Mouse (Mus musculus): ENCODE results near the gene Atox1. TPM values are rescaled to one million over a fixed set of nuclear protein-coding genes. Genes with fewer than 3 reads are reported as not detected.
"Not testable (repeated sequence)": the region's sequence is repeated elsewhere in the genome, so short reads cannot be mapped to it uniquely, and the experiment has no call there.

Atox1 gene
- polyA plus RNA-seq, 1 experiment: 205 TPM

DNA sequence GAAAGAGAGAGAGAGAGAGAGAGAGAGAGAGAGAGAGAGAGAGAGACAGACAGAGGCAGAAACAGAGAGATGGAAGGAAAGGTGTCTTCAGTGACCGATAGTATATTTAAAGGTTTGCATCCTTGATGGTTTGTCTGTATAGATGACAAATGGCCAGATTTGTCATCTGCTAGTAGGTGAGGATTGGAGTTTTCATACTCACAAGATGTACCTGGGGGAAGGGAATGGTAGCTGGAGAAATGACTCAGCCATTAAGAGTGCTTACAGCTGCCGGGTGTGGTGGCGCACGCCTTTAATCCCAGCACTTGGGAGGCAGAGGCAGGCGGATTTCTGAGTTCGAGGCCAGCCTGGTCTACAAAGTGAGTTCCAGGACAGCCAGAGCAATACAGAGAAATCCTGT, 45.3 kb downstream of the Atox1 start:
- not testable (repeated sequence) for DNase-seq (ENCODE audit: extremely low spot score in 1 of 2, low spot score in 1 of 2)

DNA sequence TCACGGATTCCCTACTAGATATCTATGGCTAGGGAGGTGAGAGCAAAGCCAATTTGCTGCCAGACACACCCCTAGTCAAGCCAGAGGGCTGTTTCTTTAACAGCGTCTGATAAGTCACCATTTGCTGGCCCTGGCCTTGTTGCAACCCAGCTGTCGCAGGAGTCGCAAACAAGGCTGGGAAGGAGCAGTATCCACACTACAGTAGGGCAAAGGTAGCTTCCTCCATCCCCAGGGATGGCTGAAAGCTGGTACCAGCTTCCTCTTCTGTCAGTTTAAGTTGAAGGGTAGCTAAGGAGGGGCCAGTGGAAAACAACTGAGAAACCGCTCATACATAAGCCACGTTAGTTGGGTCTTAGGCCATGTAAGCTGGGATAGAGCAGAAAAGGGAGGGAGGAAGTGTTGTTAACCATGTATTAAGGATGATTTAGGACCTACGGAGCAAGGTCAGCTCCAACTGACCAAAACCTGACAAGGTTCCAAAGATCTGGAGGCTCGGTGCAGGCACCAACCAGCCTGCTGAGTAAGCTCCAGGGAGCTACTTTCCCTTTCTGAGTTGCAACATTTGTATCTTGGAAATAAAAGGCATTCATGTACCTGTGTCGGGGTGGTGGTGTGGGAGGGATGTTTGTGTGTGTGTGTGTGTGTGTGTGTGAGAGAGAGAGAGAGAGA, 45.9 kb downstream of the Atox1 start:
- no peak for DNase-seq (ENCODE audit: extremely low spot score in 1 of 2, low spot score in 1 of 2)

DNA sequence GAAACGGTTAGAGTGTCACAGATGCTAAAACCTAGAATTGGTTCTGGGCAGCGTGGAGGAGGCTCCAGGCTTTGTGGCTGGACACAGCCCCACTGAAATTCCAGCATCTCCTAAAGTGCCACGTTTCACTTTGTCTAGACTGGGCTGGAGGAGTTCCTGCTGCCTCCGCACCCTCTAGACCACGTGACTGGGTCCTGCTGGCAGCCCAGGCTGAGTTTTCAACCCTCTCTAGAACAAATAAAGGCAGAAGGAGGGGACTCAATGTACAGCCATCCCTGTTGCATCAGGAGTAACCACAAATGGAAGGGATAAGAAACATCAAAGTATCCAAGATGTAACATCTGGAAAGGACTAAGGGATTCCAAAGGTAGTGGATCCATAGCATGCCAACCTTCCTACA, 46.7 kb downstream of the Atox1 start:
- DNase-seq (ENCODE audit: extremely low spot score in 1 of 2, low spot score in 1 of 2): no peak

DNA sequence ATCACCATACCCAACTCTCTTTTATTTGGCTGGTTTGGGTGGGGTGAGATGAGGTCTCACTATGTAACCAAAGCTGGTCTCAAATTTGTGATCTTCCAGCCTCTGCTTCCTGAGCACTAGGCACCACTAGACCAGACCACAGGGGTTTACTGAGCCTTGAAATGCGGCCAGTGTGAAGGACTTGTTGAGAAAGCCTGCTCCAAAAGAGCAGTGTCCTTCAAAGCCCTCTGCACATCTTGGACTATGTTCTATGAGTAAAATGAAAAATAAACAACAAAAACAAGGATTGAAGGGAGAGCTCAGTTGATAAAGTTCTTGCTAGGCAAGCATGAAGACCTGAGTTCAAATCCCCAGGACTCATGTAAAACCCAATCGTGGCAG, 47.6 kb downstream of the Atox1 start:
- no peak for DNase-seq (ENCODE audit: extremely low spot score in 1 of 2, low spot score in 1 of 2)

DNA sequence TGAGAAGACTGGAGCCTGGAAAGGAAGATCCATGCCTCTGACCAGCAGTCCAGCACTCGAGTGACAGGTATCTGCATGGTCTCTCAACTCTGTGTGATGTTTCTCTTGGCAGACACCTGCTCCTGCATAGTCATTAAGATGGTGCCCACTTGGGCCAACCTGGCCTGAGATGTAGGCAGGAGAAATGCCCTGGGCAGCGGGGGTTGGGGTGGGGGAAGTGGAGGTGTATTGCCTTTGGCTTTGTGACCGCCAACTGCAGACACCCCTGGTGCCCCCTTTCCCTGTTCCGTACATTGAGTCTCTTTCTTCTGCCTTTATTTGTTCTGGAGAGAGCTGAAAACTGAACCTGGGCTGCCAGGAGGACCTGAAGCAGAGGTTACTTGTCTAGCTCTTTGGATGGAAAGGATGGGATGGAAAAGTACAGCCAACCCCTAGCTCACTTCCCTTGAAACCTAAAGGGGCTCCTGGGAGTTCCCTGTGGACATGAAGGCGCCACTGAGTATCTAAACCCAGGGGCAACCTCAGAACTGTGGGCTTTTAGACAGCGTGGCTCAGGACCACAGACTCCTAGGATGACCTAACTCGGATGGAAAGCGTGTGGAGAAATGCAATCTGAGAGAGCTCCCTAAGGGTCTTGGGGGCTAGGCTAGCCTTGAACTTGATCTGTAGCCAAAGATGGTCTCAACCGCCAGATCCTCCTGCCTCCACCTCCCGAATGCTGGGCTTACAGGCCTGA, 48.2 kb downstream of the Atox1 start:
- no peak for DNase-seq (ENCODE audit: extremely low spot score in 1 of 2, low spot score in 1 of 2)

DNA sequence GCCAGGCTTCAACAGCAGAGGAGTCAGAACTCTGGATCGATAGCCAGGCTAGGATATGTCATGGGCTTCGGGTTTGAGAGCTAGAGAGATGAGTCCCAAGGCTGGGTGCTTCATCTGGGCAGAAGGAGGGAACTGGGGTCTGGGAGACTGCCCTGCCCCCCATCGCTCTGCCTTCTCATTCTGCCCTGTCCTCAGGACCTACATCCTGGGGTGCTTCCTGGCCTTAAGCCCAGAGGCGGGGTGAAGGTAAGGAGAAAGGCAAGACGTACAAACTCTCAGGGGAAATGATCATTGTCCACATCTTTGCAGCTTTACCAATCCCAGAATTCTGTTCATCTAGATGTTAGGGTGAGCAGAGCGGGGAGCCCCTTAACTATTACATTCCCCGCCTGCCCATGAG, 49.0 kb downstream of the Atox1 start:
- no peak for DNase-seq (ENCODE audit: extremely low spot score in 1 of 2, low spot score in 1 of 2)

DNA sequence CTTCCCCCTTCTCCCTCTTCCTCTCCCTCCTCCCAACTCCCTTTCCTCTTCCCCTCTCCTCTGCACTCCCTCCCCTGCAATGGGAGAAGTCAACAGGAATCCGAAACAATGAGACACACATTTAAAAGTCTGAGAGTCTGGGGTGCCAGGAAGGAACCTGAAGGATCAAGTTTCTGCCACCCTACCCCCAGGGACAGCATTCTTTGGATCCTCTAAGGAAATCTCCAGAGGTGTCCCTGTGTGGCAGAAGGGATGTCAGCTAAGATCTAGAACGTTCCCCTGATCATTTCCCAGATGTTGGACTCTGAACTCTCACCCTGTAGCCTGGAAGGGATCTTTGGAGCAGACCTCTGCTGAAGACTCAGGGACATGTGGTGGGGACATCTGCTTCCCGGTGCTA, 50.5 kb downstream of the Atox1 start:
- no peak for DNase-seq (ENCODE audit: extremely low spot score in 1 of 2, low spot score in 1 of 2)

DNA sequence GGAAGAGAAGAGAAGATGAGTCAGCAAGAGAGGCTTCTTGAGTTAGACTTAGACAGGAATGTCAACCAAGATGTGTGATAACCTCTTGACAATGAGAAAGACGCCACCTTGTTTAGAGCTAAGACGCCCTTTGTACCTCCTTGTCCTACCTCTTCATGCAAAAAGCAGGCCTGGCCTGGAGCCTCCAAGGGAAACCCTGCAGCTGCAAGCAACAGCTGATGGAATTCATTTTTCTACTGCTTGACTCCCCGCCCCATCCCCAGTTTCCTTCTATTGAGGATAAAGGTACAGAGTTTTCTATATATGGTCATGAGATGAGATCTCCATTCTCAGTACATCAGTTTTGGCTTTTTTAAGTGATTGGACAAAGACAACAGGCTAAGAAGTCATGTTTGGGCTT, 51.0 kb downstream of the Atox1 start:
- no peak for DNase-seq (ENCODE audit: extremely low spot score in 1 of 2, low spot score in 1 of 2)

DNA sequence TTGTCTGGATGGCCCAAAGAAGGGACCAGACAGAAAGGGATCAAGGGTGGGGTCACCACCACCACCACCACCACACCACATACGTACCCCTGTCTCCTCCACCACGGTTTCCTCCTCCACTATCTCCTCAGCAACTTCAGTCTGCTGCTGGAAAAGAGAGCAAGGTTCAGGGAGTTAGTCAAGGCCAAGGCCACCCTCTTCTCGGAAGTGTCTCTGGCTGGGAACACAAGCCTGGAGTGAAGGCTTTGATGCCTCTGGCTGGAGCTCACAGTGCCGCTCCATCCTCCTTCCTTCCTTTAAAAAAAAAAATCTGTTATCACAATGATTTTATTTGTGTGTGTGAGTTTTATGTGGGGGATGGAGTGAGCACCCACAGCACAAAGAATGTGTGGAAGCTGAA, 53.9 kb downstream of the Atox1 start:
- DNase-seq (ENCODE audit: extremely low spot score in 1 of 2, low spot score in 1 of 2): no peak

DNA sequence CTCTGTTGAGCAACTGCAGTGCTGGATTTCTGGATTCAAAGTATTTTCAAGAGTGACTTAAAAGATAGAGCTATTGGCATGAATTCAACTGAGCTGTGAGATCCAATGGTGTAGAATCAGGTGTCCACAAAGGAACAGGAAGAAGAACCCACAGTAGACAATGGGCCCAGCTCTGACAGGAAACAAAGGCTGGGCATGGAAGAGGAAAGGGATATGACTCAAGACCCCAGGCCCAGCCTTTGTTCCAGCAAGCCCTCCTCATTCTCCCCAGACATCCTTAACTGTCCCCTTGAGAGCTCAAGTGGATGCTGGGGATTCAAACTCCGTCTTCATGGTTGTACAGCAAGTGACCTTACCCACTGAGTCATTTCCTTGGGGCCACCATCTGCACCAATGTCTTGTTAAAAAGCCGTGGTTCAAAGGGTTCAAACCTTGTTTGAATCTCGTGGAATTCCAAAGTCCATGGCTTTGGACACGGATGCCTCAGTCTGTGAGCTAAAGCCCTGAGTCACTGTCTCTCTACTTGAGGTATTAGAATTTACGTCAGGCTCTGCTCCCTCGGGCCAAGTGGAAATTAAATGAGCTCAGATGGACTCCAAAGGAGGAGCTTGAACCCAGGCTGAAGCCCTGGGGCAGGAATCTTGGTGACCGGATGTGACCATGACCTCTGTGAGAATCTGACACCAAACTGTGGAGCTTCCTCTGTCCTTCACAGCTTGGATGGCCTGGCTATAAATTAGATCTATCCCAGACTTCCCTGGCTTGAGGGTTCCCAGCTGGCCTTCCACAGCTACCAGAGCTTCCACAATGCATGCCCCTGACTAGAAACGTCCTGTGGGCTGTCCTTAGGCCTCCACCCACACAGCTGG, 55.2 kb downstream of the Atox1 start:
- DNase-seq (ENCODE audit: extremely low spot score in 1 of 2, low spot score in 1 of 2): no peak

DNA sequence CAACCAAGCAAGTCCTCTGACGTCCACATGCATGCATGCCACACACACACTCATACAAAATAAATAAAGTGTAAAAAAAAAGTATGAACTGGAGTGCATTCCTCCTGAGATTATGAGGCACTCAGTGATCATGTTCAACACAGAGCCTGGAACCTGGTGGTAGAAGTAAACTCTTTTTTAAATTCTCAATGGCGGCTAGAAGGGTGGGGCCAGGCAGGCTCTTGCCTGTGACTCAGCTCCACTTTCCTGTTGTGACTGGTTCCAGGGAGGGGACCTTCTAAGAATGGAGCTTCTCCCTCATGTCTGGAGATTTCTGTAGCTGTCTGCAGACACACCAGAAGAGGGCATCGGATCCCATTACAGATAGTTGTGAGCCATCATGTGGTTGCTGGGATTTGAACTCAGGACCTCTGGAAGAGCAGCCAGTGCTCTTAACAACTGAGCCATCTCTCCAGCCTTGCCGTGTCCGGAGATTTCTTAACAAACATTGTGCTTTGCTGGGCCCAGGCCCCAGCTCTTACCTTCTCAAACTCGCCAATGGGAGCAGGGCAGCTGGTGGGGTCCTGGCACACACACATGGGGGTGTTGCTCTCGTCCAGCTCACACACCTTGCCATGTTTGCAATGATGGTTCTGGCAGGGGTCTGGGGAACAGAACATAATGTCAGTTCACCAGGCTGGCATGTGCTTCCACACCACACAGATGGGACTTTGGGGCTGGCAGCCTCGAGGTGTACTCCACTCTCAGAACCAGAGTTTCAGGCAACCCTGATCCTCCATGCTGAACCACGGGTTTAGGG, 56.2 kb downstream of the Atox1 start:
- no peak for DNase-seq (ENCODE audit: extremely low spot score in 1 of 2, low spot score in 1 of 2)

DNA sequence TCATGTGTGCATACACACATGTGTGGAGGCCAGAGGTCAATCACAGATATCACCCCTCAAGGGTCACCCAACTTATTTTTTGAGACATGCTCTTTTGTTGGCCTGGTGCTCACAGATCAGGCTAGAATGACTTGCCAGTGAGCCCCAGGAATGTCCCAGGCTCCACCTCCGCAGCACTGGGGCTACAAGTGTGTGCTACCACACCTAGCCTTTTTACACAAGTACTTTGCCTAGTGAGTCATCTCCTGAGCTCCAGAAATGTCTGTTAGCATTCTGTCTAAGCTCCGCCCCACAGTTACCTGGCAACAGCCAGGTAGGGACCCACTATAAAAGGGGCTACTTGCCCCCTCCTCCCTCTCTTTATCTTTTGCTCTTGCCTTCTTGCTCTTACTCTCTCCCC, 60.2 kb downstream of the Atox1 start:
- DNase-seq (ENCODE audit: extremely low spot score in 1 of 2, low spot score in 1 of 2): no peak

DNA sequence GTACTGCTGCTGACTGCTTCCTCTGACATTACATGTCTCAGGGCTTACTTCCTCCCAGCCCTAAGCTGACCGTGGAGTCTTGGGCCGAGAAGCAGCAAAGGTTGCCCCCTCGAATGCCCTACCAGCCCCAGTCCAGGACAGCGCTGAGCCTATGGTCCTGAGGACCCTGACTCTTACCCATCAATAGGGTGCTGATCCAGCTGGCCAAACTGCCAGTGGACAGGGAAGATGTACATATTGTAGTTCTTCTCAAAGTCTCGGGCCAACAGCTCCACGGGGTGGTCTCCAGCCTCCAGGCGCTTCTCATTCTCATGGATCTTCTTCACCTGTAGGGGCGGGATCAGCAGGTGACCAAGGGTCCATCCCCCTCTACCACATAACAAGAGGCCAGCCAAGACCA, 62.7 kb downstream of the Atox1 start:
- DNase-seq (ENCODE audit: extremely low spot score in 1 of 2, low spot score in 1 of 2): no peak

DNA sequence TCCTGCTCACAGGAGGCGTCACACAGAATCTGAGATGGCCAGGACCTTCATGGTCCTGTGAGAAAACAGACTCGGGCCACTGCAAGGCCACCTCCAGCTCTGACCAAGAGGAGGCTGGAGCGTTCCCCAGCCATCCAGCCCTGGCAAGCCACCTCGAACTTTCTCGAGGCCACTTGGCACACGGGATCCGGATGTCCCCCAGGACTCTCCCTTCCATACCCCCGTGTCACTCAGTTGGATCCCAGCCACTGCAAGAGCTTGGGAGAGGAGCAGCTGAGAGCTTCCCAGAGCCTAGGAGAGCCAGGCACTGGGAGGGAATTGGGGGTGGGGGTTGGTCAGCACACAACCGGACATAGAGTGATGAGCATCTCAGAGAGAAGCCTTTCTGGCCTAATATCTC, 63.6 kb downstream of the Atox1 start:
- DNase-seq (ENCODE audit: extremely low spot score in 1 of 2, low spot score in 1 of 2): no peak

DNA sequence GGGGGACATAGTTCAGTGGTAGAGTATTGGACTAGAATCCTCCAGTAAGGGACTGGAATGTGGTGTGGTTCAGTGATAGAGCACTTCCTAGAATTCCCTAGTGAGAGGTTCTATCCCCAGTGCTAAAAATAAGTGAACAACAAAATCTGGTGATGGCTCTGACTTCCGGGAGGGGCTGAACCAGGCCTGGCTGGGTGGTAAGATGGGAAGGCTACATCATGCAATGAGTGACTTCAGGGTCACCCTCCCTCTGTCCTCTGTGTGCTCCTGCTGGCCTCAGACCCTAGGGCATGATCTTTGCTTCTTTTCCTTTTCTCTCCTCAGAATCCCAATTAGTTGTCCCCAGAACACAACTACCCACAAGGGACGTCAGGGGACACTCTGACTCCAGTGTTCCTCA, 64.0 kb downstream of the Atox1 start:
- DNase-seq (ENCODE audit: extremely low spot score in 1 of 2, low spot score in 1 of 2): no peak

Other genes with a start within 250 kb of the Atox1 start
- gene Fat2, start 124.7 kb downstream of the Atox1 start, polyA plus RNA-seq (2012; rRNA removed): 0.04 and 0.06 TPM in 2 replicates
- 433 and 435 TPM in 2 replicates for gene Sparc, start 38.1 kb downstream of the Atox1 start, polyA plus RNA-seq (2012; rRNA removed)
- gene G3bp1, start 8.4 kb upstream of the Atox1 start, polyA plus RNA-seq (2012; rRNA removed): 26.7 and 28.1 TPM in 2 replicates
- 0.36 and 0.48 TPM in 2 replicates for gene Glra1, start 147.0 kb upstream of the Atox1 start, polyA plus RNA-seq (2012; rRNA removed)

Measured in frontal cortex, adult 2 months (tissue).